Mouse (Mus musculus) embryo, embryonic 11 days (tissue): ENCODE measurements at regions not wholly inside any gene's neighbourhood (a gene's known extent, or its start where the extent isn't known, plus 50 kb on each side); places are given as distances from the start of the nearest gene placed in this dataset.

Experiments
- DNase-seq: peaks from one replicate; pipeline ENCODE4 v3.0.0-alpha.2; 2015

GRCm38 (mm10) chr1:137083500-137083899 is 123.3 kb upstream of the Nr5a2 start:
- no peak for DNase-seq

- DNase-seq: no peak
Measured at GRCm38 (mm10) chr1:137079401-137080003, 119.3 kb upstream of the Nr5a2 start.

DNA sequence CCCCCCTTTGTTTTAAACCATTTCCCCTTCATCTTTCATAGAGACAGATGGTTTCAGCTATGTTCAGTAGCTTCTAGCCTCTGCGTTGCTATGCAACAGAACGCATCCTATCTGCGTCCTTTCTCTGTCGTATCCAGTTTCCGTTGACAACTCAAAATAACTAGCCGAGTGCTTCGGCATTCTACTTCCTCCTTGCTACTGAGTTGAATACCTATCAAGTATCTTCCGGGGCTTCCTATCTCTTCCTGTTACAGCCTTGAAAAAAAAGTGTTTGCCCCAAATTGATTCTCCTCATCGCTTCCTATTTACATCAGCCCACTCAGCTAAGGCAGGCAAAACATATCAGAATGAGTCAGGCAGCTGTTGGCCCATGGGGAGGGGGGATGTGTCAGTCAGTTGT is 114.5 kb upstream of the Nr5a2 start:
- peak; percentile 55 for DNase-seq

GRCm38 (mm10) chr1:137073857-137074572 is 113.8 kb upstream of the Nr5a2 start:
- DNase-seq: no peak

- no peak for DNase-seq
Measured at GRCm38 (mm10) chr1:137060914-137061313, 100.7 kb upstream of the Nr5a2 start.

DNA sequence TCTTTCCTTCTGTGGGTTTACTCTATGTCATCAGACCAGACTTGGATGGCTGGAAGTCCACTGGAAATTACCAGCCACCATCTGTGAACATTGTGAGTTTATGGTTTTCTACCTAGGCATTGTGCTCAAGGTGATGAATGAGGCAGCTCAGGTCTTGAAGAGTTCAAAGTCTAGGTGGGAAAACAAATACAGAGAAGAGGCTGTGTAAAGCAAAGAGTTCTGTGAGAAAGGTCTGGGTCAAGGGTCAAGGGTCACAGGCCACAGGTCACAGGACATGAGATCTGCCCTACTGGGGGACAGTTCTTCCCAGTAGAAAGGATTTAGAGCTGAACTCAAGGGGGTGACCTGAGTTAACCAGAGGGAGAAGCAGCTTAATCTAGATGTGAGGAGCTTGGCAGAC is 92.9 kb upstream of the Nr5a2 start:
- DNase-seq: no peak

GRCm38 (mm10) chr1:137051515-137051914 is 91.3 kb upstream of the Nr5a2 start:
- DNase-seq: no peak

DNA sequence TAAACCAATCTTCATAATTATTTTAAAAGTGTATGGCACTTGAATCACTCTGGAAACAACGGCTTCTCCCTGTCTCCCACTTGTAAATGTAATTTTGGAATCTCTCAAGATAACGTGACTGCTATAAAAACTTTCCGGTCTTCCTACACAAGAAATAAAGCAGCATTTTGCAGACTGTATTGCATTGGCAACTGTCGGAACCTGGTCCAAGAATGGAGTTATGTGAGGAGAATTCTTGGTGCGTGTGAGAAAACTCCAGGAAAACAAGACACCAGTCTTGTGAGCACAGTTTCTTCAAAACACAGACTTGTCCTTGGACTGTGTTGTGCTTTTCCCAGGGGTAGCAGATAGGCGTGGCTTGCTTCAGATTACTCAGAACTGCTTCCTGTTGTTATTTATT is 83.8 kb upstream of the Nr5a2 start:
- DNase-seq: no peak

- no peak for DNase-seq
Measured at GRCm38 (mm10) chr1:137042414-137043010, 82.3 kb upstream of the Nr5a2 start.

GRCm38 (mm10) chr1:137040898-137041297 is 80.7 kb upstream of the Nr5a2 start:
- no peak for DNase-seq

GRCm38 (mm10) chr1:137034586-137034985 is 74.3 kb upstream of the Nr5a2 start:
- no peak for DNase-seq

- DNase-seq: no peak
Measured at GRCm38 (mm10) chr1:137033679-137034078, 73.4 kb upstream of the Nr5a2 start.

DNA sequence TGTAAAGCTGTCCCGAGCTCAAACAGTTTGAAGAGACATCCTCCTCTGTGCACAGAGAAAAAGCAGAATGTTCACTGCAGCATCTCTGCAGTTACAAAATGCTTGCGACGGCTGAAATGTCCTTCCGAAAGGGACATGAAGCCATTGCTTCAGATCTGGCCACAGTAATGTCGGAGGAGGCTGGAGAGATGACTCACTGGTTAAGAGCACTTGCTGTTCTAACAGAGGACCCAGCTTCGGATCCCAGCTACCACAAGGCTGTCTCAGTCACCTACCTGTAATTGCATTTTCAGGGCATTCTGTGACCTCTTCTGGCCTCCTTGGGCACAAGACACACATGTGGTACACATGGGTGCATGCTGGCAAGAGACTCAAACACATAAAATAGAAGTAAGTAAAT is 63.5 kb upstream of the Nr5a2 start:
- no peak for DNase-seq

DNA sequence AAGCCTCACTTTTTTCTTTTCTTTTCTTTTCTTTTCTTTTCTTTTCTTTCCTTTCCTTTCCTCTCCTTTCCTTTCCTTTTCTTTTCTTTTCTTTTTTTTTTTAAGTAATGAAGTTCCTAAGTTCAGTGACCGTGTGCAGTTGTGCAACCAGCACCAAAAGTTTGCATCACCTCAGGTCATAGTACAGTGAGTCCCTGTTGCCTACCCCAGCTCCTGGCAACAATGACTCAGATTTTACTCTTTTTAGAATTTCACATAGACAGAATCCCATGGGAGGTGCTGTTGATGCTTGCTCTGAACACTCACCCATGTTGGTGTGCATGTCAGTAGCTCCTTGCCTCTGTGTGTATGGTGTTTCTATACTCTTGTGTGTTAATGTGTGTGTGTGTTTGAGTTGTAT is 60.3 kb upstream of the Nr5a2 start:
- DNase-seq: no peak

GRCm38 (mm10) chr1:137017642-137018041 is 57.4 kb upstream of the Nr5a2 start:
- DNase-seq: no peak

- DNase-seq: no peak
Measured at GRCm38 (mm10) chr1:137010240-137010926, 50.1 kb upstream of the Nr5a2 start.
